Mouse (Mus musculus): ENCODE results near the gene Arid2.

Arid2 gene

GRCm38 (mm10) chr15:96342097-96342496 is 54.8 kb downstream of the Arid2 start:
- in situ Hi-C loops (cut with MboI, MseI), result no loop called here

- in situ Hi-C loops (cut with MboI, MseI), result no loop called here
Measured at GRCm38 (mm10) chr15:96342871-96343270, 55.6 kb downstream of the Arid2 start.

- in situ Hi-C loops (cut with MboI, MseI), result no loop called here
Measured at GRCm38 (mm10) chr15:96344591-96345285, 57.4 kb downstream of the Arid2 start.

- in situ Hi-C loops (cut with MboI, MseI), result no loop called here
Measured at GRCm38 (mm10) chr15:96345312-96345849, 58.1 kb downstream of the Arid2 start.

- in situ Hi-C loops (cut with MboI, MseI), result no loop called here
Measured at GRCm38 (mm10) chr15:96351432-96351831, 64.1 kb downstream of the Arid2 start.

- in situ Hi-C loops (cut with MboI, MseI), result no loop called here
Measured at GRCm38 (mm10) chr15:96358871-96359270, 71.6 kb downstream of the Arid2 start.

GRCm38 (mm10) chr15:96360614-96361013 is 73.3 kb downstream of the Arid2 start:
- in situ Hi-C loops (cut with MboI, MseI), result no loop called here

- in situ Hi-C loops (cut with MboI, MseI), result no loop called here
Measured at GRCm38 (mm10) chr15:96365351-96365750, 78.0 kb downstream of the Arid2 start.

- in situ Hi-C loops (cut with MboI, MseI), result no loop called here
Measured at GRCm38 (mm10) chr15:96366176-96366963, 79.1 kb downstream of the Arid2 start.

- in situ Hi-C loops (cut with MboI, MseI), result no loop called here
Measured at GRCm38 (mm10) chr15:96371311-96371710, 84.0 kb downstream of the Arid2 start.

- in situ Hi-C loops (cut with MboI, MseI), result no loop called here
Measured at GRCm38 (mm10) chr15:96372628-96373027, 85.3 kb downstream of the Arid2 start.

- in situ Hi-C loops (cut with MboI, MseI), result no loop called here
Measured at GRCm38 (mm10) chr15:96373161-96373560, 85.8 kb downstream of the Arid2 start.

GRCm38 (mm10) chr15:96376214-96376613 is 88.9 kb downstream of the Arid2 start:
- in situ Hi-C loops (cut with MboI, MseI), result no loop called here

GRCm38 (mm10) chr15:96377263-96377662 is 89.9 kb downstream of the Arid2 start:
- in situ Hi-C loops (cut with MboI, MseI), result no loop called here

- in situ Hi-C loops (cut with MboI, MseI), result no loop called here
Measured at GRCm38 (mm10) chr15:96377701-96378100, 90.4 kb downstream of the Arid2 start.

GRCm38 (mm10) chr15:96382223-96382622 is 94.9 kb downstream of the Arid2 start:
- in situ Hi-C loops (cut with MboI, MseI), result loop anchor here (5.0 kb wide), 1 partner anchor 35 kb away; no protein-coding TSS in a partner anchor

GRCm38 (mm10) chr15:96388565-96388964 is 101.2 kb downstream of the Arid2 start:
- in situ Hi-C loops (cut with MboI, MseI), result no loop called here

GRCm38 (mm10) chr15:96392878-96393277 is 105.6 kb downstream of the Arid2 start:
- in situ Hi-C loops (cut with MboI, MseI), result no loop called here

GRCm38 (mm10) chr15:96395071-96395470 is 107.8 kb downstream of the Arid2 start:
- in situ Hi-C loops (cut with MboI, MseI), result no loop called here

GRCm38 (mm10) chr15:96396641-96397344 is 109.5 kb downstream of the Arid2 start:
- in situ Hi-C loops (cut with MboI, MseI), result no loop called here

GRCm38 (mm10) chr15:96398333-96398732 is 111.0 kb downstream of the Arid2 start:
- in situ Hi-C loops (cut with MboI, MseI), result no loop called here

GRCm38 (mm10) chr15:96405548-96405947 is 118.2 kb downstream of the Arid2 start:
- in situ Hi-C loops (cut with MboI, MseI), result no loop called here

Measured in regulatory T cell (primary cell).